Mouse (Mus musculus): ENCODE results near the gene Lcp1.

The Lcp1 gene

DNA sequence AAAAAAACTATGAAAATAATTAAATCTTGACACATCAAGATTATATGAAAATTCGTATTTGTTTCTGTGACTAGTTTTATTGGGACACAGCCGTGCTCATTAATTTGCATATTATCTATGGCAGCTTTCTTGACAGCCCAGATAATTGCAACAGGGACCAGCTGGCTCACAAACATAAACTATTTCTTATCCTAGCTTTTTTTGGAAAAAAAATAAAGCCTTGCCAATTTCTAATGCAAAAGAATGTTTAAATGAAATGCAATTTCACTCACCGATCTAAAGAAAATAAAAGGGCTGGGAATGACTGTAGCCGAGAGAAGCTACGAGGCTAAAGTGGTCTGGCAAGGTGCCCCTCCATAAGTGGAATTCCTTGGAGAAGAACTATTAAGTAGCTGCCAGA lies 149.5 kb downstream of the Lcp1 start:
- DNase-seq (ENCODE audit: extremely low spot score), result no peak
